Mouse (Mus musculus): ENCODE results near the gene Rnf144b. TPM values are rescaled to one million over a fixed set of nuclear protein-coding genes. Genes with fewer than 3 reads are reported as not detected.

Rnf144b gene
- polyA plus RNA-seq, 1 experiment, result 0.17 TPM

GRCm38 (mm10) chr13:47116000-47116399 lies 6.5 kb upstream of the Rnf144b start:
- Histone ChIP-seq H3K27me3 (ENCODE audit: control insufficient read depth, insufficient read depth, insufficient read length) (no peaks in the 10 kb centered on the region), H3K4me2 (ENCODE audit: low read depth) (no peak overlapping the region), H3K4me3 (no peak overlapping the region), H3ac (ENCODE audit: control insufficient read depth, insufficient read length) (no peak overlapping the region), H3K79me2 (ENCODE audit: control insufficient read depth, insufficient read depth) (no peaks in the 10 kb centered on the region), H3K36me3 (ENCODE audit: control insufficient read depth, insufficient read depth) (no peaks in the 10 kb centered on the region)
- TF ChIP-seq MAX (IDR thresholded peaks at IDR 0.05; ENCODE audit: low read depth) (no peak), POLR2AphosphoS2 (IDR thresholded peaks at IDR 0.05; ENCODE audit: insufficient read length, low read depth) (no peak), USF1 (IDR thresholded peaks at IDR 0.05; ENCODE audit: low read depth) (no peak), MYOG (IDR thresholded peaks at IDR 0.05; ENCODE audit: control insufficient read depth in 1 of 3, insufficient read depth in 1 of 3, insufficient read length in 2 of 3, low read depth in 2 of 3) (no peak), MYOD1 (IDR thresholded peaks at IDR 0.05; ENCODE audit: control insufficient read depth in 1 of 3, insufficient read length in 2 of 3, low read depth in 2 of 3) (no peak), SRF (IDR thresholded peaks at IDR 0.05; ENCODE audit: control insufficient read depth, insufficient read length, low read depth) (no peak), TCF3 (IDR thresholded peaks at IDR 0.05; ENCODE audit: insufficient read length, low read depth) (no peak), POLR2A (IDR thresholded peaks at IDR 0.05; ENCODE audit: insufficient read length, low read depth) (no peak), TCF12 (IDR thresholded peaks at IDR 0.05; ENCODE audit: insufficient read depth, poor library complexity, severe bottlenecking) (no peak), REST (IDR thresholded peaks at IDR 0.05; ENCODE audit: insufficient read depth, insufficient read length) (no peak), CEBPB (IDR thresholded peaks at IDR 0.05; ENCODE audit: insufficient read depth, poor library complexity, severe bottlenecking) (no peak), E2F4 (IDR thresholded peaks at IDR 0.05; ENCODE audit: insufficient read depth) (no peak)

GRCm38 (mm10) chr13:47121333-47121889 lies 1.0 kb upstream of the Rnf144b start:
- no peaks in the 10 kb centered on the region for H3K36me3 ChIP-seq (ENCODE audit: control insufficient read depth, insufficient read depth)
- H3K79me2 ChIP-seq (ENCODE audit: control insufficient read depth, insufficient read depth), result no peaks in the 10 kb centered on the region
- H3K4me2 ChIP-seq (ENCODE audit: low read depth), result no peak overlapping the region
- no peak overlapping the region for H3ac ChIP-seq (ENCODE audit: control insufficient read depth, insufficient read length)
- H3K27me3 ChIP-seq (ENCODE audit: control insufficient read depth, insufficient read depth, insufficient read length), result no peaks in the 10 kb centered on the region
- no peak overlapping the region for H3K4me3 ChIP-seq
- TF ChIP-seq POLR2AphosphoS2 (IDR thresholded peaks at IDR 0.05; ENCODE audit: insufficient read length, low read depth), result no peak
- TF ChIP-seq MYOD1 (IDR thresholded peaks at IDR 0.05; ENCODE audit: control insufficient read depth in 1 of 3, insufficient read length in 2 of 3, low read depth in 2 of 3), result no peak

- H3K79me2 ChIP-seq (ENCODE audit: control insufficient read depth, insufficient read depth), result no peaks in the 10 kb centered on the region
- no peaks in the 10 kb centered on the region for H3K36me3 ChIP-seq (ENCODE audit: control insufficient read depth, insufficient read depth)
- no peak overlapping the region for H3K4me3 ChIP-seq
- H3K27me3 ChIP-seq (ENCODE audit: control insufficient read depth, insufficient read depth, insufficient read length), result no peaks in the 10 kb centered on the region
- TF ChIP-seq POLR2AphosphoS2 (IDR thresholded peaks at IDR 0.05; ENCODE audit: insufficient read length, low read depth) (no peak), TCF3 (IDR thresholded peaks at IDR 0.05; ENCODE audit: insufficient read length, low read depth) (no peak), MAX (IDR thresholded peaks at IDR 0.05; ENCODE audit: low read depth) (no peak)
- H3ac ChIP-seq (ENCODE audit: control insufficient read depth, insufficient read length), result no peak overlapping the region
- H3K4me2 ChIP-seq (ENCODE audit: low read depth), result no peak overlapping the region
These were observed 2.0 kb downstream of the Rnf144b start for GRCm38 (mm10) chr13:47124449-47124848.

DNA sequence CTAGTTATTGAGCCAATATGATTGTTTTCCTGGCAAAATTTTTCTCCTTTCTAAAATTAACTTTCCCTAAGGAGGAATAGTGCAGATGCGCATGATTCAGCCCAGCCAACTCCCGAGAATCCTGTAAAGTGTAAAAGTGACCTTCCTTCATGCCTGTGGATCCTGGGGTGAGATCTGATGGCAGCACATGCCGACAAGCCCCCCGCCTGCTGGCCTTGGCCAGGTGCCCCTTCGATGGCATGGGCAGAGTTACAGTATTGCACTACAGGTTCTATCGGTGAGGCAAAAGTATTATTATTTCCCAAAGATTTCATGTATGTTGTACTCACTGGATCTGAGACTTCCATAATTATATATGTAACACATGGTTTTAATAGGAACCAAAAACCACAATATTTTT lies 2.5 kb downstream of the Rnf144b start:
- H3ac ChIP-seq (ENCODE audit: control insufficient read depth, insufficient read length), result no peak overlapping the region
- no peak overlapping the region for H3K4me2 ChIP-seq (ENCODE audit: low read depth)
- H3K79me2 ChIP-seq (ENCODE audit: control insufficient read depth, insufficient read depth), result no peaks in the 10 kb centered on the region
- no peaks in the 10 kb centered on the region for H3K27me3 ChIP-seq (ENCODE audit: control insufficient read depth, insufficient read depth, insufficient read length)
- no peaks in the 10 kb centered on the region for H3K36me3 ChIP-seq (ENCODE audit: control insufficient read depth, insufficient read depth)
- H3K4me3 ChIP-seq, result no peak overlapping the region
- no peak for TF ChIP-seq TCF3 (IDR thresholded peaks at IDR 0.05; ENCODE audit: insufficient read length, low read depth)
- no peak for TF ChIP-seq TCF12 (IDR thresholded peaks at IDR 0.05; ENCODE audit: insufficient read depth, poor library complexity, severe bottlenecking)
- TF ChIP-seq MAX (IDR thresholded peaks at IDR 0.05; ENCODE audit: low read depth), result no peak
- TF ChIP-seq SRF (IDR thresholded peaks at IDR 0.05; ENCODE audit: control insufficient read depth, insufficient read length, low read depth), result no peak
- no peak for TF ChIP-seq CEBPB (IDR thresholded peaks at IDR 0.05; ENCODE audit: insufficient read depth, poor library complexity, severe bottlenecking)
- no peak for TF ChIP-seq USF1 (IDR thresholded peaks at IDR 0.05; ENCODE audit: low read depth)
- no peak for TF ChIP-seq REST (IDR thresholded peaks at IDR 0.05; ENCODE audit: insufficient read depth, insufficient read length)
- no peak for TF ChIP-seq POLR2AphosphoS2 (IDR thresholded peaks at IDR 0.05; ENCODE audit: insufficient read length, low read depth)
- TF ChIP-seq MYOG (IDR thresholded peaks at IDR 0.05; ENCODE audit: control insufficient read depth in 1 of 3, insufficient read depth in 1 of 3, insufficient read length in 2 of 3, low read depth in 2 of 3), result no peak
- no peak for TF ChIP-seq E2F4 (IDR thresholded peaks at IDR 0.05; ENCODE audit: insufficient read depth)
- no peak for TF ChIP-seq POLR2A (IDR thresholded peaks at IDR 0.05; ENCODE audit: insufficient read length, low read depth)

GRCm38 (mm10) chr13:47125595-47125994 lies 3.1 kb downstream of the Rnf144b start:
- Histone ChIP-seq H3ac (ENCODE audit: control insufficient read depth, insufficient read length) (no peak overlapping the region), H3K79me2 (ENCODE audit: control insufficient read depth, insufficient read depth) (no peaks in the 10 kb centered on the region), H3K27me3 (ENCODE audit: control insufficient read depth, insufficient read depth, insufficient read length) (no peaks in the 10 kb centered on the region), H3K4me2 (ENCODE audit: low read depth) (no peak overlapping the region), H3K4me3 (no peak overlapping the region), H3K36me3 (ENCODE audit: control insufficient read depth, insufficient read depth) (no peaks in the 10 kb centered on the region)
- TF ChIP-seq REST (IDR thresholded peaks at IDR 0.05; ENCODE audit: insufficient read depth, insufficient read length), result no peak
- TF ChIP-seq CEBPB (IDR thresholded peaks at IDR 0.05; ENCODE audit: insufficient read depth, poor library complexity, severe bottlenecking), result no peak
- TF ChIP-seq E2F4 (IDR thresholded peaks at IDR 0.05; ENCODE audit: insufficient read depth), result no peak
- no peak for TF ChIP-seq POLR2AphosphoS2 (IDR thresholded peaks at IDR 0.05; ENCODE audit: insufficient read length, low read depth)
- no peak for TF ChIP-seq MYOD1 (IDR thresholded peaks at IDR 0.05; ENCODE audit: control insufficient read depth in 1 of 3, insufficient read length in 2 of 3, low read depth in 2 of 3)
- TF ChIP-seq TCF3 (IDR thresholded peaks at IDR 0.05; ENCODE audit: insufficient read length, low read depth), result no peak
- TF ChIP-seq MYOG (IDR thresholded peaks at IDR 0.05; ENCODE audit: control insufficient read depth in 1 of 3, insufficient read depth in 1 of 3, insufficient read length in 2 of 3, low read depth in 2 of 3), result no peak
- TF ChIP-seq MAX (IDR thresholded peaks at IDR 0.05; ENCODE audit: low read depth), result no peak
- no peak for TF ChIP-seq SRF (IDR thresholded peaks at IDR 0.05; ENCODE audit: control insufficient read depth, insufficient read length, low read depth)
- no peak for TF ChIP-seq POLR2A (IDR thresholded peaks at IDR 0.05; ENCODE audit: insufficient read length, low read depth)
- no peak for TF ChIP-seq USF1 (IDR thresholded peaks at IDR 0.05; ENCODE audit: low read depth)
- TF ChIP-seq TCF12 (IDR thresholded peaks at IDR 0.05; ENCODE audit: insufficient read depth, poor library complexity, severe bottlenecking), result no peak
